Mouse (Mus musculus): ENCODE measurements around the gene Utf1. TPM values are rescaled to one million over a fixed set of nuclear protein-coding genes. Genes with fewer than 3 reads are reported as not detected.
A peak's percentile ranks its signal among the peaks of the same experiment; 100 is the strongest.

The Utf1 gene
- total RNA-seq, 2 experiments from 2014 or later = not detected

DNA sequence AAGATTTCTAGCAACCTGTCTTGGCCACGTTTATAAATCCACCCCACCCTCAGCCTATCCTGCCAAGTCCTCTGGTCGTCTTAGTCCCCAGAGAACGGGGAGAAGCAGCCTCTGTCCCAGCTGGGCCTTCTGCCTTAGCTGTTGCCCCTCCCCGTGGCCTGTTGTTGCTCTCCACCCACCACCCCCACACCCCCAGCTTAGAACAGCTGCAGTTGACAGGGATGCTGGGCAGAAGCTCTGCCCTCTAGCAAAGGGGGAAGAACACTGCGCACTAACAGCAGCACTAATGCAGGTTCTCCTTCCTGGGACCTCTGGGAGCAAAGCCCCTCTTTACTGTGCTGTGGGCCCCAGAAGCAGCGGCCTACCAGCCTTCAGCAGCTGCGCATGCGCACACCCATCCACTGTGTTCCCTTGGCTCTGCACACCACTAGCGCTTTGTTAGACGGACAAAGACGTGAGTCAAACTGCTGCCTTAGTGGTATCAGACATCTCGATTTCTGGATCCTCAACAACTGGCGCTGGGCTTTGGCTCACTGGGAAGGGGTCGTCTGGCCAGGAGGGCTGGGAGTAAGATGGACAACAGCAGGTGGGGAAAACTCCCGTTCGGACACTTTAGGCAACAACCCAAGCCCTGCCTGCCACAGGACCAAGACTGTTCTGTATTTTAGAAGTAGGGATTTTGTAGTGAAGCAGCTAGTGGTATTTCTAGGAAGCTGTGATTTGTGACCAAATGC is 2.9 kb upstream of the Utf1 start:
- DNase-seq = no peak

DNA sequence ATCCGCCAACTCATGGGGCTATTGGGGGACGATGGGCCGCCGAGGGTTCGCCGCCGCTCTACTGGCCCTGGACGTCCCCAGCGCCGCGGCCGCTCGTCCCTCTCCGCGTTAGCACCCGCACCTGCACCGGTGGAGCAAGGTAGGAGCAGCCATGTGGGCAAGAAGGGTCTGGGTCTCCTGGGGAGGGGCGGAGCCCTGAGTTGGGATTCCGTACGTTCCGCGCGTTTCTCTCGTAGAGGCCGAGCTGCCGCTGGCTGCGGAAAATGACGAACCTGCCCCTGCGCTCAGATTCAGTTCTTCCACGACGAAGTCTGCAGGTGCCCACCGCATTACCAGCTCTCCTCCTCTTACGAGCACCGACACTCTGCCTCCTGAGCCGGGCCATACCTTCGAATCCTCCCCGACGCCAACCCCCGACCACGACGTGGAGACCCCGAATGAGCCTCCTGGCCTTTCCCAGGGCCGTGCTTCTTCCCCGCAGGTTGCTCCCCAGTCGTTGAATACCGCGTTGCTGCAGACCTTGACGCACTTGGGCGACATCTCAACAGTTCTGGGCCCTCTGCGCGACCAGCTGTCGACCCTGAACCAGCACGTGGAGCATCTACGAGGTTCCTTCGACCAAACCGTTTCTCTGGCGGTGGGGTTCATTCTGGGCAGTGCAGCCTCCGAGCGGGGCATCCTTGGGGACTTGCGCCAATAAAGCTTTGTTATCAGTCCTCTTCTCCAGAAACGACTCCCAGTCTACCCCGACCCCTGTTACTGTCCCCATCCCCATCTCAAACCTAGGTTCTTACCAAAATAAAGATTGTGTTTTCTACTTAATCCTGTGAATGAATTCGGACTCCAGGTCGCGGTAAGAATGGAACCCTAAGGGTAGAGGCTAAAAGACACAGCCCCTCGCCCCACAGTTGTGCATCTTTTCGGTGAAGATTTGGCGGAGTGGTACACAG is 977 bp downstream of the Utf1 start:
- no peak for DNase-seq

DNA sequence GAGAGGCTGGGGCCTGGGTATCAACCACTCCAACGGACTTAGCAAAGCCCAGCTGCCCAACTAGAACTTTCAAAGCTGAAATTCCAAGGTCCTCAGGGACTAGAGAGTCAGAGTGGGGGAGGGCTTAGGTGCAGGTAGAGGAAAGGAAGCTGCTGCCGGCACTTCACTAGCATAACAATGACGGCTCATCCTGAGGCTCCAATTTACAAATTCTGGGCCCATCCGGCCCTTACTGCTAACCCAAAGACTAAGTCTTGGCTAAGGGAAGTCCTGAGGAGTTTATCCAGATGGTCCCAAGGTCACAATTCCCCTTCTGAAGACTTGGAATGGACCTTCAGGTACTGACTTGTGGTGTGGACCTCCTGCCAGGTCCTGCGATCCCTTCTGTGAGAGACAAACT is 1.9 kb downstream of the Utf1 start:
- no peak for DNase-seq

DNA sequence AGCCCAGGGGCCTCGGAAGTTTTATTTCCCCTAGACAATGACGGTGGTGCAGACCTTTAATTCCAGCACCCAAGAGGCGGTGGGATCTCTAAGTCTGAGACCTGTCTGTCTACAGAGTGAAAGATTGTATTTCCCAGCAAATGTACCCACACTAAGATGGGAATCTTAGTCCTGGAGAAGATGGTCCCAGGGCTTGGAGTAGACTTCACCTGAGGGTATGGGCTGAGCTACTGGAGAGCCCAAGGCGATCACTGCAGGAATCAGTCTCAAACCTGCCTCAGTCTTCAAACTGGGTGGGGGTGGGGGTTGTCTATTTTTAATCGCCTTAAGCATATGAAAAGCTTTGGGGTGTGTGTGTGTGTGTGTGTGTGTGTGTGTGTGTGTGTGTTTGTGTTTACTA is 2.4 kb downstream of the Utf1 start:
- DNase-seq = no peak

DNA sequence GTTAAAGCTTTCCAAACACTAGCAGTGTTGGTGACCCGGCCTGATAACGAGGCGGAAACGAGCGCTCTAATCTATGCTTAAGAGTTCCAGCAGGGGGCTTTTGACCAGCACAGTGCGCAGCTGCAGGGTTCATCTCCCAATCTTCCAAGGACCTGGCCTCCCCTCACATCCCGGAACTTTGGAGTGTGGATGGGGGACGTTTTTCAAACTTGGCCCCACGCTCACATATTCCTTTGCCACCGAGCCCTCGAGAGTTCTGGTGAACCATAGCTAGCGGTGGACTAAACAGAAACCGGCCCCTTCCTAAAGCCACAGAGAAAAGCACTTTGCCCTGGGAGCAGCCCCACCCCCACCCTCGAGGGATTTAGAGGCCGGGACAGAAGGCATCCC is 6.3 kb downstream of the Utf1 start:
- DNase-seq = peak; percentile 60

DNA sequence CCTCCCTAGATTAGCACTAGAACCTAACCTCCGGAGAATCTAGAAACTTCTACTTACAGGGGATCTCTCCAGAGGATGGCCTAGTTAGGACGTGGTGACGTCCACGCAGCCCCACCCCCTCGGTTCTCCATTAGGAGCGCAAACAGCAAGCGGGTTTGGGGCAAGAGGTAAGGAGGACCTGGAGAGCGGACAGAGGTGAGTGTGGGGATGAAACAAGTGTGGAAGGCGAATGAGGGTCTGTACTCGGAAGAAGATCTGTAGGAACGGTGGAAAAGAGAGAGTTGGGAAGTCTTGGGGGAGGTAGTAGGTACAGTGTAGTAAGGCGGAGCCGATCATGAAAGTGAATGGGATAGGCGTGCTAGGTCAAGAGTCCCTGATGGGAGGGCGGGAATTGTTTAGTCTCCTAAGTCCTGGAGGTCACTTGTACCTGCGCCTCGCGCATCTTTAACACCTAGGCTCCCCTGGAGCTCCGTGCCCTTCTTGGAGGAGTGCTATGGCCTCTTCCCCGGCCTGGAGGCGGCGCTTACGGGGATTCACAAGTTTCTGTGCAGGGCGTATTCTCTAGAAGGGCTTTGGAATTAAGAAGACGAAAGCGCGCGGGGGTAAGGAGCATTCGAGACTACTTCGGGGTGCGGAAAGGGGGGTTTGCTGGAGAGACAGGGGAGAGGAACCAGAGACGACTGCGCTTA is 6.8 kb downstream of the Utf1 start:
- DNase-seq = peak; percentile 44

DNA sequence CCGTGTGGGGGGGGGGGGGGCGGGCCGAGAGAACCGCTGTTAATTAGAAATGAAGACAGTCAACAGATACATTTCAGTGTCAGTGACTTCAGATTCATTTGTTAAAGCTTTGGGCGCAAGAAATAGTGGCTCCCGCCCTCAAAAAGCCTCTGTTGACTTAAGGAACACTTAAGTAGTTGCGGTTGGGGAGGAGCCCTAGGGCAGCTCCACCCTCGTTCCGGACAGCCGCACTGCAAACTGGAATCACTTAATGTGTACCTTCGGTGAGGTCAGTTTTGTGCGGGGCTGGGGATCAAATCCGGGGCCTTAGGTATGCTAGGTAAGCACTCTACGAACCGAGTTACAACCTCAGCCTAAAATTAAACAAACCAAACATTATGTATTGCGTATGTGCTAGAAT is 7.5 kb downstream of the Utf1 start:
- DNase-seq = no peak

DNA sequence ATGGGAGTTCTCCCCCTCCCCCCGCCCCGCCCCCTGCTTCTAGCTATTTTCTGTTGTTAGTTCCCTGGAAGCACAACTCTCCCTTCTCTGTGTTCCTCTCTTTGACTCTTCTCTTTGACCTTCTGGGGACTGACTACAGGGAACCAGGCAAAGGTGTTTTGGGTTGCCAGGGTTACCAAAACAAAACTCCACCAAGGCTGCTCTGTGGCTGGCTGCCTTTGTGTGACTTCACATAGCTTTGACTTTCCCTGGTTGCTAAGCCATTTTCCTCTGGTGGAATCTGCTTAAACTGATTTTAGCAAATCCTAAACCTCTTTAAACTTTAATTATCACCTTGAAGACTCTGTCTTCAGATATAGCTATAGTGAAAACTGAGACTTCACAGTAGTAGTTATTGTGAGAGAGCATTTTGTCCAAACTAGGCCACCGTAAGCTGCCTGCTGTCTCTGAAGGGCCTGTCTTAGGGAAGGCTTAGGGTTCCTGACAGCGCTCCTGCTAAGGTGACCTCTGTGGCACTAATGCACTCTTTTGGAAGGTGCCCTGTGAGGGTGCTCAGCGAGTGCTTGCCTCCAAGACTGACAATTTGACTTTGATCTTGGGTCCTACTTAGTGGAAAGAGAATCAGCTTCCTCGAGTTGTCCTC is 8.5 kb downstream of the Utf1 start:
- no peak for DNase-seq

DNA sequence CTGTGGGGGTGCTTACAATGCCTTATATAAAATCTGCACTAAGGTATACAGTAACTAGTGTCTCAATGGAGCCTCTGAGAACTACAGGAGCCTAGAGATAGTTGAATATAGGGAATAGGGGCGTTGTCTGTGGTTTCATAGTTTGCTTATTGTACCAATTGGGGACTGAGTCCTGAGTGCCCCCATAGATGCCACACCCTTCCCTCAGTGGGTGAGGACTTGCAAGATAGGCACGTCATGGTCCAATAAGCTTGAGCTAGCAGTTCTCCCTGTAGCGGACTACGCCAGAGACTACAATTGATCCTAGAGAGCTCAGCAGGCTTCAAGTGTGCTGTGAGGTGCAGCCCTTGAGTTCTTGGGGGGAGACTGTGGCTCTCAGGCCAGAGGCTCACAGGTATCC is 11.9 kb downstream of the Utf1 start:
- DNase-seq = no peak

DNA sequence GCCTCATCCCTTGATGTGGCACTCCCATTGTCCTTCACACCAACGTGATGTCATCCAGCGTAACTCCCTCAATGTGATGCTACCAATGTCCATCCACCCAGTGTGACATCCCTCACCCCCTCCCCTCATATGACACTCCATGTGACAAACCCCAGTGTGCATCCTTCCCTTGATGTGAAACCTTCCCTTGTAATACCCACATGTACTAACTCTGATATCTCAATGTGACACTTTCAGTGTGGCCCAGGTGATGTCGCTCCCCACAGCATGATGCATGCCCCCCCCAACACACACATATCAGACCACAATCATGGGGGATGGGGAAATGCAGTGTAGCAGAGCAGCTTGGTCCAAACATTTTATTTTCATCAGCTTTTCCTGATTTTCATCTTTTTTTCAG is 13.1 kb downstream of the Utf1 start:
- DNase-seq = no peak

DNA sequence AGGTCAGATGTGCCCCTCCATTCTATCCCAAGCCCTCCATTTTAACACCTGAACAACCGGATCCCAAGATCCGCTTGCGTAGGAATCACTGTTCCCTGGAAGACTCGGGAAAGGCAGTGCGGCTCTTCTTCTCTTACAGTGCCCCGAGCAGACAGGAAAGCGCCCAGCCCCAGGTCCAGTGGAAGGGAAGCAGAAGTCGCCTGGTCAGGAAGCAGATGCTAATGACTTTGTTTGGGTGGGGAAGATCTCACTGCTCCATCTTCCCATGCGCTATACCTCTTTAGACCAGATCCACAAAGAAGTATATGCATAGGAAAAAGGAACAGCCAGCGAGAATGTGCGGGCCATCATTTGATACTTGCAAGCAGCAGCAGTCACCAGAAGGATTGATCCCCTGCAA is 13.8 kb downstream of the Utf1 start:
- peak; percentile 21 for DNase-seq

DNA sequence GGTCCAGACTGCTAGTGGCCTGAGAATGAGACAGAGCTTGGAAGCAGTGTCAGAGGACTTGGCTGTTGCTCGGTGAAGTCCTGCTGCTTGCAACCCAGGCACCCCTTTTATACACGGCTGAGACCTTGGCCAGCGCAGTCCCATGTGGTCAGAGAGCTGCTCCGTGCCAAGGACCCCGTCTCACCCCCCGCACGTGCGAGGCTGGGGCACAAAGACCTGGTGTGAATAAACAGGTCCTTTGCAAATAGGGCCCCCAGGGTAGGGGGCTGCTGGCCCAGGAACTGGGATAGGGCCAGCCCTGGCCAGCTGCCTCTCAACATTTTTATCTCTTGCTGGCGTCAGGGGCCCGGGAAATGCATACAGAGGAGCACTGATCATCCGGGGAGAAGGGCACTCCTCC is 14.4 kb downstream of the Utf1 start:
- DNase-seq = no peak

DNA sequence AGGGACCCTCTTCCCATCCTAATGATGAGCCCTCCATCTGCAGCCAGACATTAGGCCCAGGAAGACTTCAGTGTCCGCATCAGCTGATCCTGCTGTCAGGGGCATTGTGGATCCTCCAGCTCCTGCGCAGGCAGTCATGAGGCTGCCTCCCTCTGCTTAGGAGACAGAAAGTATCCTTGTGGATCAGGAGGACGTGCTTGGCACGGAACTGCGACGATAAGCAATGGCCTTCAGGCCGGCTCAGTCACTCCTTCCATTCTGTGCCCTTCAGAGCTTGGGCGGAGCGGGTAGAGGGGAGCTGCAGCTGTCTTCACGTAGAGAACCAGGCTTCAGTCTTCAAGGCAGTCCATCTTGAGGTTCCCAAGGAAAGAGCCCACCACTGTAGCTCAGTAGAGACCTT is 17.6 kb downstream of the Utf1 start:
- no peak for DNase-seq

DNA sequence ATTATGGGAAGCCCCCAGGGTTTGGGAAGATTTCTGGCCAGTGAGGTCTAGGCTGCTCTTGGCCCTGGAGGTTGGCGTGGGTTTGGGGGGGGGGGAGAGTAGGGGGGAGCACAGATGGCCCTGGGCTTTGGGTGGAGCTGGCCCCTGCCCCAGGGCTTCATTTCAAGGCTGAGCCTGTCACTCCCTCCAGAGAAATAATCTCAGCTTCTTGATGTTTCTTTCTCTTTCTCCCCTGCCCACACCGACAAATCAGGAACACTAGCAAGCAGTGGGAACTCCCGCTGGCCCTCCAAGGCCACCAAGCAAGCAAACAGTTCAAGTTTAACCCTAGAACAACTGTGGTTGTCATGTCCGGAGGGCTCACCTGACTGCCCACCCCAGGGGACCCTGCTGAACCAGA is 20.2 kb downstream of the Utf1 start:
- DNase-seq = no peak

DNA sequence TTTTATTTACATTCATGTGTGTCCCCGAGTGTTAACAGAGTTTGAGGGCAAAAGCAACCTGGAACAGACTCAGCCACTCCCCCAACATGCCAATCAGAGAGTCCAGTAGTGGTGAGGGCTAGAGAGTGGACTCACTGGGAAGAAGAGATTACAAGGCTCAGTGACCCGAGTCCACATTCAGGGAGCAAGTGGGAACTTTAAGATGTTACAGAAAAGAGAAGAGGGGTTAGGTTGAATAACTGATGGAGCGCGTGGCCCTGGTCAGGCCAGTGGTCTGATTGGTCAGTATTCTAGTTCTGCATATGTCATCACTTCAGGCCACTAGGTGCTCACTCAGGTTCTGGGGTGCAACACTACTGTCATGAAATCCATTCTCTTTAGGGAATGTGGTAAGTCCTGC is 23.6 kb downstream of the Utf1 start:
- no peak for DNase-seq

DNA sequence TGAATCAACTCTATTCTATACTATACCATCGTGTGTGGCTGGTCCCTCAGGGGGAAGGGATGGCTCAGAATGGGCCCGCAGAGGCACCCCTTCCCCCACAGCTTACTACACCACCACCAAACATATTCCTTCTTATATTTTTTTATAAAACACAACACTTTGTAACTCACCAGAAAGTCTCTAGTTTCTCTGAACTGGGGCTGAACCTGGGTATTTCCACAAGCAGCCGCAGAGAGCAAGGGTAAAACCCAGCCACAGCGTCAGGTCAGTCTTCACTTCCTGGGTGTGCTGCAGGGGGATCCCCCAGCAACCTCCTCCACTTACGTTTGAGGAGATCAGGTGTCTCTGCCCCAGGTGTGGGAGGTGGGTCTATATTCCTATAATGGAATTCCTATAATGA is 24.8 kb downstream of the Utf1 start:
- no peak for DNase-seq

DNA sequence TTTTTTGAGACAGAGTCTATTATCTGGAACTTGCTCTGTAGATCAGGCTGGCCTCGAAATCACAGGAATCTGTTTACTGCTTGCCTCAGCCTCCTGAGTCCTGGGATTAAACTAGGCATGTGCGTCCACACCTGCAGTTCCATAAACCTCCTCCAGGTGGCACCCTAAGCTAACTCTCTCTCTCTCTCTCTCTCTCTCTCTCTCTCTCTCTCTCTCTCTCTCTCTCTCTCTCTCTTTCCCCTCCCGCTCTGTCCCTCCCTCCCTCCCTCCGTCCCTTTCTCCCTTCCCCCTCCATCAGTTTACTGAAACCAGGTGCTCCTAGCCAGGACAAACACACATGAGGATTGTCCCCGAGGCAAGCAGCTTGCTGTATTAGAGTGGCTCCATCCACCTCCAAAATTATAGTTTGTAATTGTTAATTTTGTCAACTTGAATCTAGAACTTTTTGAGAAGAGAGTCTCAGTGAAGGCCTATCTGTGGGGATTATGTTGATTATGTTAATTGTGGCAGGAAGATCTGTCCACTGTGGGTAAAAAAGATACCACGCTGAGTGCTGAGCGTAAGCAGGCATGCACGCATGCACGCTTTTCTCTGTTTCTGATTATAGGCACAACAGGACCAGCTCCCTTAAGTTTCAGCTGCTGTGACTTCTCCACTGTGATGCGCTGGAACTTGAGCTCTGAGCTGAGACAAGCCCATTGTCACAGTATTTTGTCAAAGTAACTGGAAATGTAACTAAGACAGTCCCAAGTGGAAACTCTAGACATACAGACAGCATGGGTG is 25.9 kb downstream of the Utf1 start:
- peak; percentile 90 for DNase-seq

DNA sequence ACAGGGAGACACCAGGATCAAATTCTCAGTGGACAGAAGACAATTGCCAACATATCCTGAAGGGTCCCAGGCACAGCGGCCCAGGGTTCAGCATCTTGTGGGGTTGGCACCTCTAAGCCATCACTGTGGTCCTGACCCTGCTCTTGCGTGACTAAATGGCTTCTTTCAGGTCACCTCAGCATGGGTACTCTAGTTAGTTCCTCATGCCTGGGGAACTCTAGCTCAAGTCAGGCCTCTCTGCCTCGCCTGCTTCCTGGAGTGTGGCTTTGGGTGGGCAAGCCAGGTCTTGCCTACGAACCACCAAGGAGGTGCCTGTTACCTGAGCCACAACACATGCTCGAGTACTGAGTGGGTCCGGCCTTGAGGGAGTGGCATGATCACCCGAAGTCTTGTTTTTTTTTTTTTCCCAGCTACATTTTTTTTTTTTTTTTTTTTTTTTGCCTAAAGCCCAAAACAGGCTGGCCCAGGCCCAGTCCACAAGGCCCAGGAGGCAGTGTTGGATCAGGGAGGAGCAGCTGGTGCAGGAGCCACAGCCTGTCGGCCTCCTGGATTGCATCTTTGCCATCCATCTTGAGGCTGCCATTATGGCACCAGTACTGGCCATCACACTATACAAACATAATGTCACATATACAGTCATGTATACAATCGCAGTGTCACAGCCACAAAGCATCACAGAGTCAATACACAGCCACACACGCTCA is 26.8 kb downstream of the Utf1 start:
- DNase-seq = no peak

DNA sequence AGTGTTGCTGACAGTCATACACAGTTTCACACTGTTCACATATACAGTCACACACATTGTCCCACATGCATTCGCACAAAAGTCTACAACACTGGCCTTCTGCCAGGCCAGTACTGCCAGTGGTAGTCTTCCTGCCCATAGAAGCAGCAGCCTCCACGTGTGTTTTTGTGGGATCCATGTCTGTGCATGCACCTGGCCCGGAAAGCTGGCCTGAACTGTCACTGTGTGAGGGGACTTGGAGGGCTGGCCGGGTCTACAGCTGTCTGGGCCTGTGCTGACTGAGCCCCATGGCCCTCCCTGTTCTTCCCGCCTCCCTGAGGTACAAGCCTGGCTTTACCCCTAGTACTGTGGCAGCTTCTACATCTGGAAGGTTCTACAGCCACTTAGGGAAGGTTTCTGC is 27.4 kb downstream of the Utf1 start:
- no peak for DNase-seq

DNA sequence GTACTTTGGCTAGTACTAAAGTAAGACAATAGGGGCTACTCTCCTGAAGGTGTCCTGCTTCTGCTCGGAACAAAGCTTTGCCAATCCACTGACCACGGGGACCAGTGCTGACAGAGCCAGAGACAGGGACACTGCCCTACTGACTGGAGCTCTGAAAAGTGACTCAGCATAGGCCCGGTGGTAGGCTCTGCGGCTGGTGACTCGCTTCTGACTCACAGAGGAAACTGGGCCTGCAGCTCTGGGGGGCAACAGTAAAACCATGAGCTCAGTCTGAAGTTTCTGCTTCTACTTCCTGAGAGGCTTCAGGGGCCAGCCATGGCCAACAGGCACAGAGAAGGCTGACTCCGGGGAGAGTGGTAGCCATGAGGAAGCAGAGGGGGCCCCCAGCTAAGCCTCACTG is 27.8 kb downstream of the Utf1 start:
- no peak for DNase-seq

DNA sequence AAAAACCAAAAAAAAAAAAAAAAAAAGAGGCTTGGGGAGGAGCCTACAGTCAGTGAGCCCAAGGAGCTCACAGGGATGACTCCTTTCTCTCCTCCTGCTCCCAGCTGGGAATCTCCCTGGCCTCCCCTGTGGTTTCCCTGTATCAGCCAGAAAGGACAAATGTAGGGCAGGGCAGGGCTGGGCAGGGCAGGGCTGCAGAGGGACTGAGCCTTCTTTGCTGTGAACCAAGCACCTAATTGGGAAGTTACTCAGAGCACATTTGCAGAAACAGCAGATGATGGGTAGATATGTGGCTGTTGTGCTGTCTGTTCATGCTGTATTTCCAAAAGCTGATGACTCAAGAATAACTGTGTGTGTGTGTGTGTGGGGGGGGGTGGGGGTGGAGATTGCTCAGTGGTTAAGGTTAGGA is 29.3 kb downstream of the Utf1 start:
- DNase-seq = no peak
